Mouse (Mus musculus) brain, embryonic 14.5 days (tissue): ENCODE data around the gene Zfp507.

Experiments
- CTCF ChIP-seq: fragments of 200-500 bp; IDR thresholded peaks from 2 replicates; pipeline ENCODE4 v1.5.1; 2012; ENCODE audit warnings: inconsistent platforms, mild to moderate bottlenecking, moderate library complexity, borderline replicate concordance; ENCODE audit not compliant: insufficient read depth, insufficient read length; ENCODE audit errors: extremely low read depth
- POLR2A ChIP-seq: fragments of 200-500 bp; IDR thresholded peaks from 2 replicates; pipeline ENCODE4 v1.6.1; 2012; ENCODE audit warnings: mild to moderate bottlenecking, inconsistent platforms, borderline replicate concordance; ENCODE audit not compliant: poor library complexity, insufficient read depth, insufficient read length, severe bottlenecking; ENCODE audit errors: extremely low read depth

DNA sequence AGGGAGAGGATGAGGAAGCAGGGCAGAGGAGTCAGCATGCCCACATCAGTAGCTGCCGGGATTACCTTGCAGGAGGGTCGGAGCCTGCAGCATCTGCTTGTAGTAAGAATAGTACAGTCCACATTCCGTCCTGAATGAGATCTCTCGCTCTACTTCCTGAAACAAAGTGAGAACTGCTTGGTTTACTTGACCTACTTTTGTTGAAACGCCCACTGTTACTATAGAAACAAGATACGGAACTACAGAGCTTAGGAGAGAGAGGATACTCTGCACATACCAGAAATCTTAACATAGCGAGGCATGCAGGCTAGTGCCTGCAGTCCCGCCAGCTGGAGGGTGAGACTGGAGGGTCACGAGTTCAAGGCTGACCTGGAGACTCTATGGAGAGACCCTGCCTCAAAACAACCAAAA, 73.2 kb downstream of the Zfp507 start:
- TF ChIP-seq POLR2A (no peak), CTCF (no peak)
